Mouse (Mus musculus): Measurements from ENCODE around the gene Ankrd35.
"Not testable (repeated sequence)": the region's sequence is repeated elsewhere in the genome, so short reads cannot be mapped to it uniquely, and the experiment has no call there.

The Ankrd35 gene

GRCm38 (mm10) chr3:96669727-96670468 is at the start of gene Ankrd35:
Ankrd35 (plus strand) TSS chr3:96670131.
- DNase-seq (ENCODE audit: low read depth, low spot score) = peak; percentile 89

GRCm38 (mm10) chr3:96623201-96623600 is 46.7 kb upstream of the Ankrd35 start:
- DNase-seq (ENCODE audit: low read depth, low spot score) = no peak

- peak; percentile 95 for DNase-seq (ENCODE audit: low read depth, low spot score)
Observed at GRCm38 (mm10) chr3:96629729-96630600, 40.0 kb upstream of the Ankrd35 start, which contains the start of gene Rbm8a. Rbm8a (plus strand) TSS chr3:96629933.

GRCm38 (mm10) chr3:96632058-96632457 is 37.9 kb upstream of the Ankrd35 start:
- DNase-seq (ENCODE audit: low read depth, low spot score) = no peak

GRCm38 (mm10) chr3:96634015-96634414 is 35.9 kb upstream of the Ankrd35 start:
- no peak for DNase-seq (ENCODE audit: low read depth, low spot score)

- peak; percentile 75 for DNase-seq (ENCODE audit: low read depth, low spot score)
Observed at GRCm38 (mm10) chr3:96634928-96635879, 34.7 kb upstream of the Ankrd35 start, which contains the start of the genes Pex11b and Gm42957. Pex11b (plus strand) TSS chr3:96635376. Gm42957 (plus strand) TSS chr3:96635474.

GRCm38 (mm10) chr3:96635906-96636305 is 34.0 kb upstream of the Ankrd35 start:
- DNase-seq (ENCODE audit: low read depth, low spot score) = no peak

GRCm38 (mm10) chr3:96636448-96636847 is 33.5 kb upstream of the Ankrd35 start:
- DNase-seq (ENCODE audit: low read depth, low spot score) = no peak

GRCm38 (mm10) chr3:96639219-96639618 is 30.7 kb upstream of the Ankrd35 start:
- no peak for DNase-seq (ENCODE audit: low read depth, low spot score)

- no peak for DNase-seq (ENCODE audit: low read depth, low spot score)
Observed at GRCm38 (mm10) chr3:96645018-96645649, 24.8 kb upstream of the Ankrd35 start, which contains the start of gene Itga10. Itga10 (plus strand) TSS chr3:96645584.

- DNase-seq (ENCODE audit: low read depth, low spot score) = no peak
Observed at GRCm38 (mm10) chr3:96647365-96647764, 22.6 kb upstream of the Ankrd35 start.

- no peak for DNase-seq (ENCODE audit: low read depth, low spot score)
Observed at GRCm38 (mm10) chr3:96660901-96661300, 9.0 kb upstream of the Ankrd35 start.

GRCm38 (mm10) chr3:96662731-96663316 is 7.1 kb upstream of the Ankrd35 start:
- DNase-seq (ENCODE audit: low read depth, low spot score) = no peak

GRCm38 (mm10) chr3:96663432-96664239 is 6.3 kb upstream of the Ankrd35 start:
- peak; percentile 93 for DNase-seq (ENCODE audit: low read depth, low spot score)

GRCm38 (mm10) chr3:96665732-96666363 is 4.1 kb upstream of the Ankrd35 start:
- not testable (repeated sequence) for DNase-seq (ENCODE audit: low read depth, low spot score)

- DNase-seq (ENCODE audit: low read depth, low spot score) = no peak
Observed at GRCm38 (mm10) chr3:96666916-96667315, 3.0 kb upstream of the Ankrd35 start.

GRCm38 (mm10) chr3:96667316-96667715 is 2.6 kb upstream of the Ankrd35 start:
- no peak for DNase-seq (ENCODE audit: low read depth, low spot score)

- DNase-seq (ENCODE audit: low read depth, low spot score) = no peak
Observed at GRCm38 (mm10) chr3:96668424-96669067, 1.4 kb upstream of the Ankrd35 start.

All from WW6 (cell line).